Comparison of ENCODE assay signal across 16 mouse cellular contexts in genomic region chr6:50391951-50392350, GRCm38 (mm10).
"Had no signal": no experiment of that assay in that cellular context is flagged by ENCODE, and none has a peak within 500 bp of the region (broad histone marks: within the 10 kb centered on the region; RNA-seq: fewer than 3 reads in every experiment).

No protein-coding gene starts in this region.

- H3K27me3 ChIP-seq: neural tube, embryonic 13.5 days; neural tube, embryonic 15.5 days; stomach, embryonic 15.5 days had no signal

- H3K27ac ChIP-seq: neural tube, embryonic 13.5 days; neural tube, embryonic 15.5 days; stomach, embryonic 15.5 days; stomach, postnatal 0 days had no signal

- H3K36me3 ChIP-seq: neural tube, embryonic 13.5 days; neural tube, embryonic 15.5 days; stomach, embryonic 15.5 days had no signal

- H3K9me3 ChIP-seq: neural tube, embryonic 15.5 days; stomach, embryonic 15.5 days had no signal

- H3K4me1 ChIP-seq: neural tube, embryonic 13.5 days; neural tube, embryonic 15.5 days had no signal

- H3K4me2 ChIP-seq: neural tube, embryonic 13.5 days; neural tube, embryonic 15.5 days; stomach, embryonic 15.5 days had no signal

- H3K4me3 ChIP-seq: neural tube, embryonic 13.5 days; neural tube, embryonic 15.5 days; stomach, embryonic 15.5 days had no signal

- H3K9ac ChIP-seq: neural tube, embryonic 13.5 days; neural tube, embryonic 15.5 days; stomach, embryonic 15.5 days had no signal

- DNase-seq: retina, postnatal 1 day; right cerebral cortex, adult 18-20 months; right cerebral cortex, postnatal 14 days; right cerebral cortex, postnatal 25 days; right cerebral cortex, postnatal 4 days; spleen, adult 18-20 months; thymus, adult 18-20 months; thymus, adult 2 months; thymus, postnatal 14 days; thymus, postnatal 25 days; thymus, postnatal 36 days; thymus, postnatal 4 days had no signal
